Mouse (Mus musculus) right cerebral cortex, postnatal 36 days (tissue): ENCODE results near the gene Gorasp2.

ENCODE experiments used
- DNase-seq, 2 experiments: peaks; one replicate each; pipeline ENCODE4 v3.0.0; 2022; ENCODE audit warnings: low spot score in 2 of 2, mixed read lengths in 1 of 2

Gorasp2 gene

GRCm38 (mm10) chr2:70661715-70662495, 529 bp downstream of the Gorasp2 start, which contains the start of gene Gm26558:
TSS of gene Gm26558 (minus strand) at chr2:70662108.
- no peak for DNase-seq

- DNase-seq = no peak
Observed at GRCm38 (mm10) chr2:70663764-70664163, 2.4 kb downstream of the Gorasp2 start.

- DNase-seq = no peak
Observed at GRCm38 (mm10) chr2:70667016-70667415, 5.6 kb downstream of the Gorasp2 start.

GRCm38 (mm10) chr2:70669241-70669640, 7.9 kb downstream of the Gorasp2 start:
- no peak for DNase-seq

GRCm38 (mm10) chr2:70669896-70670295, 8.5 kb downstream of the Gorasp2 start:
- DNase-seq = no peak

- DNase-seq = peak in 1 of 2 experiments; percentile 25
Observed at GRCm38 (mm10) chr2:70672476-70672875, 11.1 kb downstream of the Gorasp2 start.

GRCm38 (mm10) chr2:70673445-70674126, 12.2 kb downstream of the Gorasp2 start:
- no peak for DNase-seq

GRCm38 (mm10) chr2:70682324-70682723, 20.9 kb downstream of the Gorasp2 start:
- no peak for DNase-seq

GRCm38 (mm10) chr2:70688454-70689078, 27.2 kb downstream of the Gorasp2 start:
- DNase-seq = peak in 1 of 2 experiments; percentile 50

- no peak for DNase-seq
Observed at GRCm38 (mm10) chr2:70690195-70690594, 28.8 kb downstream of the Gorasp2 start.

- no peak for DNase-seq
Observed at GRCm38 (mm10) chr2:70695712-70696111, 34.3 kb downstream of the Gorasp2 start.

- DNase-seq = no peak
Observed at GRCm38 (mm10) chr2:70700851-70701250, 39.5 kb downstream of the Gorasp2 start.

- DNase-seq = no peak
Observed at GRCm38 (mm10) chr2:70701571-70701970, 40.2 kb downstream of the Gorasp2 start.

- no peak for DNase-seq
Observed at GRCm38 (mm10) chr2:70702403-70702802, 41.0 kb downstream of the Gorasp2 start.

GRCm38 (mm10) chr2:70708986-70709730, 47.8 kb downstream of the Gorasp2 start:
- DNase-seq = no peak

- DNase-seq = no peak
Observed at GRCm38 (mm10) chr2:70710236-70710635, 48.9 kb downstream of the Gorasp2 start.

GRCm38 (mm10) chr2:70710878-70711277, 49.5 kb downstream of the Gorasp2 start:
- DNase-seq = no peak

- DNase-seq = no peak
Observed at GRCm38 (mm10) chr2:70723610-70724243, 62.4 kb downstream of the Gorasp2 start.

GRCm38 (mm10) chr2:70727089-70727488, 65.7 kb downstream of the Gorasp2 start:
- DNase-seq = no peak

- DNase-seq = no peak
Observed at GRCm38 (mm10) chr2:70735534-70735933, 74.2 kb downstream of the Gorasp2 start.

GRCm38 (mm10) chr2:70736008-70736407, 74.6 kb downstream of the Gorasp2 start:
- DNase-seq = no peak
